Mouse (Mus musculus) lung, adult 2 months (tissue): ENCODE data around the gene Rab19.

Experiments
- CTCF ChIP-seq: fragments of 200-500 bp; IDR thresholded peaks from 2 replicates; pipeline ENCODE4 v1.5.1; 2011; ENCODE audit warnings: mild to moderate bottlenecking, low read length, control low read depth; ENCODE audit not compliant: insufficient read depth
- POLR2A ChIP-seq: fragments of 200-500 bp; IDR thresholded peaks from 2 replicates; pipeline ENCODE4 v1.6.1; 2011; ENCODE audit warnings: low read depth, mild to moderate bottlenecking, control low read depth, low read length, borderline replicate concordance; ENCODE audit errors: extremely low read depth

DNA sequence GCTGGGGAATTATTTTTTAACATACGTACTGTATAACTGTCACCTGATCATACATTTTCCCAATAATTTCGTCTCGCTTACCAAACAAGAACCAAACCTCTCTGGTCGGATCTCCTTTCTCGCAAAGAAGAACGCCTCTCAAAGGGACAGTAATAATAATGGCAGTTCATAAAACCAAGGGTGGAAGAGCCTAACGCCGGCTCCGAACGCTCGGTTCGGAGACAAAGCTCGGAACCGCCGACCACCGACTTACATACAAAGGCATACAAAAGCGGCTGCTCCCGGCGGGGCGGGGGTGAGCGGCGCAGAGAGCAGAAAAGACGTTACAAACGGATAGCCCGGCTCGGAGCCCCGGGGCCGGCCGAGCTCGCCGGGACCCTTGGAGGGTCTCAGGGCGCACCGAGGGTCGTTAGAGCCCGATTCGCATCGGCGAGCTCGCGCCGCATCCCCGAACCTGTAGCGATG lies 38.4 kb downstream of the Rab19 start:
- TF ChIP-seq CTCF: no peak
- no peak for TF ChIP-seq POLR2A
